Mouse (Mus musculus): ENCODE results near the gene Tk1.
"Not testable (repeated sequence)": the region's sequence is repeated elsewhere in the genome, so short reads cannot be mapped to it uniquely, and the experiment has no call there.

Gene Tk1

GRCm38 (mm10) chr11:117788481-117788880 is 37.4 kb downstream of the Tk1 start:
- DNase-seq, result not testable (repeated sequence)

DNA sequence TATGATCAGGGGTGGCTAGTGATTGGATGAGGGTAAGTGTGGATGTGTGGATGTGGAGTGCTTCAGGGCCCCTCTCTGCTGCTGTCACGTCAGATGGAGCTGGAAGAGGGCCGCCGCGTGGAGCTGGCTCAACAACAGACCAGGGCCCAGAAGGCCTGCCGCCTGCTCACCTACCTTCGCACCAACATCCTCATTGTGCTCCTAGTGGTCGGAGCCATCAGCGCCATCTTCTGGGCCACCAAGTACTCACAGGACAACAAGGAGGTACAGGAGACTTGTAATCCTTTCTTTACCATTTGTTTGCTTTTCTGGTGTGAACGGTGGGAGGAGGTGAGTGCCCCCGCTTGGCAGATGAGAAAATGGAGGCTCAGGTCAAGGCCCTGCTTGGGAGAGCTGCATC is 39.6 kb downstream of the Tk1 start:
- peak; percentile 79 for DNase-seq

DNA sequence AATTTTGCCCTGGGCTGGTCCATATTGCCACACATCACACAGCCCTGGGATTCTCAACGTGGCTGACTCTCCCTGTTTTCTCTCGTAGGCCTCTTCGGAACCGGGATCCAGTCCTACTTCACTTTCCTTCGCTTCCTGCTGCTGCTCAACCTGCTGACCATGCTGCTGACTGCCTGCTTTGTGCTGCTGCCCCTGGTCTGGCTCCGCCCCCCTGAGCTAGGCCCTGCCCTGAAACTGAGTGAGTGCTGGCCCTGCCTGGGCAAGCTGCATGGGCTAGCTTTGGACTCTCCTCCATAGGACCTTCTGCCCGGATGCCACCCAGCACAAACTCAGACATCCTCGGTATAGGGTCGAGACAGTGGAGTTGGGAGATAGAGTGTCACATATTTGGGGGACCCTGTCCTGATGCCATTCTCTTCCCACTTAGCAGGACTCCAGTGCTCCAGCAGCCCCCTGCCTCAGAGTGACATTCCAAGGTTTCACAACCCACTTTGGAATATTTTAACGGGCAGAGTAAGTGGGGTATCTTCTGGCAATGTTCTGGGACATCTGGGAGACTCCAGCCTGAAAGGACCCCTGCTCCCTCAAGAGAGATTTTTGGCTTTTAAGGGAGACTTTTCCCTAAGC is 42.1 kb downstream of the Tk1 start:
- DNase-seq, result peak in 1 of 2 experiments; percentile 24

GRCm38 (mm10) chr11:117783089-117783488 is 42.8 kb downstream of the Tk1 start:
- DNase-seq, result peak; percentile 90 to 92

DNA sequence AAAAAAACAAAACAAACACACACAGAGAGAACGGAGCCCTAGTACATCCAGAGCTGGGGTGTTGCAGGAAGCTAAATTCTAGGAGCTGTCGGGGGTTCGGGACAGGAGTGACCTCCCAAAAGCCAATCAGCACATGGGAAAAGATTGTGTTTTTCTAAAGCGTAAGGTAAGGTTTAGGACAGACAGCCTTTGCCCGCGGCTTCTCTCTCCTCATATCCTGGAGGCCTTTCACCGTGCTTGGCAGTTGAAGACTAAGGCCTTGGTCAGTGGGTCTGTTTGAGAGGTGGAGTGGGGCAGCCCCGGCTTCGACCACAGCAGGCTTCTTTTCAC is 43.2 kb downstream of the Tk1 start:
- DNase-seq, result no peak

DNA sequence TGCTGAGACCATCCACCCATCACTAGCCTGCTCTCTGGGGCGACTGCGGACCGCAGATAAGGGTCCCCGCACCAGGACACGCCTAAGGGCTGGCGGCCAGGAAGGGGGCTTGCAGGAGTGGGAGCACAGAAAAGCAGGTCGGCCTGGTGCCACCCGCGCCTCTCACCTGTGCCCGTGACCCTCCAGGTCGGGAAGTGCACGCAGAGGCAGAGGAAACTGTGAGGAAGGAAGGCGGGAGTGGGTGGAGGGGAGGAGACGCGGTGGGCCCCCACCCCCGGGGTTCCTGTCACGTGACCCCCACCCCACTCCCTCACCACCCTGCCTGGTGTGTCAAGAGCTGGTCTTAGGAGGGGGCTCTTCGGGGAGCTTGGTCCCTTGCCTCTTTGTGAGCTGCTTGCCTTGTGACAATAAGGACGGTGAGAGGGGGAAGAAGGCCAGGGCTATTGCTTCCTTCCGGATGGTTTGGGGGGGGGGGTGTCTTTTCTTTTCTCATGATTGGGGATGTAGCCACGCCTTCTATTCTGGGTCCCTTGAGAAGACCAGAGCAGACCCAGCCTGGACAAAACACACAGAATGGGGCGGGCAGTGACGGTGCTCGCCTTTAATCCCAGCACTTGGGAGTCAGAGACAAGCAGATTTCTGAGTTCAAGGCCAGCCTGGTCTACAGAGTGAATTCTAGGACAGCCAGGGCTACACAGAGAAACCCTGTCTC is 43.7 kb downstream of the Tk1 start, which contains the start of the genes Tmc8 and Tmc6:
Gene Tmc8, plus strand, starts transcription at position 84 of the 712 bp plus-strand sequence.
Gene Tmc6, minus strand, starts transcription at position 206 of the 712 bp plus-strand sequence.
- DNase-seq, result peak; percentile 86 to 87

- DNase-seq, result peak in 1 of 2 experiments; percentile 71
These were observed 44.6 kb downstream of the Tk1 start for GRCm38 (mm10) chr11:117781199-117781821.

DNA sequence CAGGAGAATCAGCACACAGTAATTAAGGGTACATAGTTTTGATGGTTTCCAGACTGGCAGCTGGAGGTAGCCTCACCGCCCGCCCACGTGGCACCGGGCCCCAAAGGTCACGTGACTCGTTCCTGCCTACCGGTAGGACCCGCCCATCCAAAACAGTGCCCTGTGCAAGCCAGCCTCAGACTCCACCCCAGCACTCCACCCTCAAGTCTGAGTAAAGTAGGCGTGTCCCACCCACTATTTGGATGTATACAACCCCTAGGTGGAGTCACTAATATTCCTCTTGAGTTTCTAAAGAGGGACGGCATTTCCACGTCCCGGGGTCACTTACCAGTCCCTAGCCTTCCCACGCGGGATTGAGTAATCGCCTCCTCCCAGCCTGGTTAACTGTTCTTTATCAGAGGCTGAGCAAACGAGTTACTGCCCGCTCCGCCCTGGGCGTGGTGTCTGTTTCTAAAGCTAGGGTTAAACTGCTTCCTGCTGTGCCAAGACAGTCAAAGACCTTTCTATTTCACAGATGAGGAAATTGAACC is 45.2 kb downstream of the Tk1 start:
- peak; percentile 90 to 94 for DNase-seq

DNA sequence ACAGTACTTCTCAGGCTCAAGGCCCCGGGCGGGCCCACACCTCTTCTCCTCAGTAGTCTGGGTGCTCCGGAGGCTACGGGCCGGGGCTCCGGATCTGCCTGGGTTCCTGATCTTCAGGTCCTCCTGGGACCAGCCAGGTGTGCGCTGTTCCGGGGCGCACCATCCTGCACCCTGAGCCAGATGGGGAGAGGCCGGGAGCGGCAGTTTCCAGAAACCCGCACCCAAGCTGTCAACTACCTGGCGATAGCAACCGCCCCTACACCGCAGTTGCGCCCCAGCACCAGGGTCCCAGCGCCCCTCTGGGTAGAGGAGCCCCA is 45.7 kb downstream of the Tk1 start:
- no peak for DNase-seq

DNA sequence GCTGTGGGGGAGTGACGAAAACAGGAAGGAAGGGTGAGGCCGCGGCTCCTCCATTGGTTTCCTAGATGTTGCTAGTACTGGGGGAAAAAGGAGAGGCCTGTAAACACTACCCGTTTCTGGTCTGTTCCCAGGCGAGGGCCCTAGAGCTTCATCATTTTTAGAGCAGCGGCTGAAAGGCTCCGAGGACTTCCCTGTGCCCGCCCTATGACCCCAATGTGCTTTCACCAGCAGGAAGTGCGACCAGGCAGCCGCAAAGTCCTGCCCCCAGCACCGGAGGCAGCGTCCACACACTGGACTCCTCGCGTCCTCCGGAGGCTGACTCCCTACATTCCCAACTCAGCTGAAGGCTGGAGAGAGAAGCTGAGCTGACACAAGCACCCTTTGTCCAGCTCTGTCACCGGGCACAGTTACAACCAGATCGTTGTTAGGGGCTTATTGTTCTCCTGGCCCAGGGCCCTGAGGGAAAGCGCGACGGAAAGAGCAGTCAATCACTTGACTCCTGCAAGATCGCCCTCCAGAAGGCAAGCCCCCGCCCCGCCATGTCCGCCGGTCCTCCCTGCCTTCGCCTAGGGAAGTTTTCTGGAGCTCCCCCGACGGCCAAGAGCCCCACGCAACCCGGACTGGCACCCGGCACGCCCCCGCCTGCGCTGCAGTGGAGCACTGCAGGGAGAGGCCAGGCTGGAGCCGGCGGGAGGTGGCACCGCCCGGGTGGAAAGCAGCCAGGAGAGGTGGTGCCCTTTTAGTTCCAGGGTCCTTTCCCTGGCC is 46.3 kb downstream of the Tk1 start:
- DNase-seq, result peak; percentile 52 to 58

- DNase-seq, result no peak
These were observed 47.0 kb downstream of the Tk1 start for GRCm38 (mm10) chr11:117778851-117779433.

GRCm38 (mm10) chr11:117778031-117778430 is 47.9 kb downstream of the Tk1 start:
- DNase-seq, result no peak

GRCm38 (mm10) chr11:117777111-117777510 is 48.8 kb downstream of the Tk1 start:
- peak; percentile 15 to 22 for DNase-seq

DNA sequence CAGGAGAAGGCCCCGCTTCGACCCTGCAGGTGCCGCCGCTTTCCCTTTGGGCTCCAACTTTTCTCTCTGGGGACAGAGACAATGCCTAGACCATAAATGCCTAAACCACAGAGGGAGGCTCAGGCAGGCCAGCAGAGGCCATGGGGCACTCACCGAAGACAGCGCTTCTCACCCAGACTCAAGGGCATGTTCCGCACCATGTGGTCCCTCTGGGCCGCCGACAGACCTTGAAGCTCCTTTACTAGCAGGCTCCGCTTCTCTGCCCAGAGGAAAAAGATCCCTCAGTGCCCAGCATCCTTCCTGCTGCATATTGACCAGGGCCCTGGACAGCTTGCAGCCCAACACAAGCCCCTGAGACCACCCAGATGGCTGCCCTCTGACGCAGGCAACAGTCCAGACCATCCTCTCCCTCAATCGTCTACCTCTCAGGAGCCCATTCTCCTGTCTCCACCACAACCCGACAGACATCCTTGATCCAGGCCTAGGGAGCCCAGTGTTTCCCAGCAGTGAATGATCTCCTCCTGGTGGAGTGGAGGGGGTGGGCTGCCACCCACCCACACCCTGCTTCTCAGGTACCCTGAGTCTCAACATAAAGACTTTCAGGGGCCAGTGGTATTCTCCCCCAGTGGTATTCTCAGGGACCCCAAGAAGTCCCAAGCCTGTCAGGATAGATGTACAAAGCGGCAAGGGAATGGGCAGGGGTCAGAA is 49.7 kb downstream of the Tk1 start:
- DNase-seq, result no peak

DNA sequence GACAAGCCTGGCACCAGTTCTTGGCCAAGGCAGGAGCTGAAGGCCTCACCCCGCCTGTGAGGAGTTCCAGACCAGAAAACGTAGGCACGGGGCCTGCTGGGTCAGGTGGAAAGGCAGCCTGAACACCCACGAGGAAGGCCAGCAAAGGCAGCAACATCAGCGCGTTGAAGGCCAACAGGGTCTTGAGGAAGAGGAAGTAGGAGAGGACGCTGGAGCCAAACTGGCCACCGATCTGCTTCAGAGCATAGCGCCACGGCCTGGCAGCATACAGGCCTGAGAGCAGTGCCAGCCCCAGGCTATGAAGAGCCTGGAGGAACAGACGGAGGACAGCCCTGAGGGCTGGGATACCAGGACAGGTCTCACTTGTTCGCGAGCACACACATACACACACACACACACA is 50.4 kb downstream of the Tk1 start:
- no peak for DNase-seq

GRCm38 (mm10) chr11:117774925-117775324 is 51.0 kb downstream of the Tk1 start:
- DNase-seq, result no peak

- no peak for DNase-seq
These were observed 53.5 kb downstream of the Tk1 start for GRCm38 (mm10) chr11:117772352-117772751.

DNA sequence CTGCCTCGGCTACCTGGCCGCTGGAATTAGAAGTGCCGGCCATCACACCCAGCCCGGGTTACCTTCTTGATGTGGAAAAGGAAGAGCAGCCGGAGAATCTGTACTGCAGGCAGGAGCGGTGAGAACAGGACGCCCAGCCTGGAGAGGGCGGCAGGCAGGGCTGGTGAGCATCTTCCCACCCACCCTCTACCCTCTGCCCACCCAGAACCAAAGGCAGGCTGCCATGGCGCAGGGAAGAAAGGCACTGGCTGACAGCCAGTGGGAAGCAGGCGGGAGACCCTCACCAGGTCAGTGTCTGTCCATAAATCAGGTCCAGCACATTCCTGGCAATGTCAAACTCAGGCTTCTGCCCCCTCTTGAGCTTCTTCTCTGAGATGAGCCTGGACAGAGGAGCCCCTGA is 55.5 kb downstream of the Tk1 start:
- DNase-seq, result no peak

DNA sequence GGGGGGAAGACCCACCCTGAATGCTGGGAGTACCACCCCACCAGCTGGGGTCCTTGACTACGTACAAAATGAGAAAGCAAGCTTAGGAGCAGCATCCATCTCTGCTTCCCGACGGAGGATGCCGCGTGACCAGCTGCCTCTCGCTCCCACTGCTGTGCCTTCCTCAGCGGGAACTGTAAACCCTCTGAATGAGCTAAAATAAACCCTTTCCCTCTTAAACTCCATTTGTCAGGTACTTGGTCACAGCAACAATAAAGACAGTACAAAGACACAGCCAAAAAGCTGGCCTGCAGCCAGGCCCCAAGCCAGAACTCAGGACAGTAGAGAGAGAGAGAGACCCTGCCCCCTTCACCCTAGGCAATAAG is 56.2 kb downstream of the Tk1 start:
- DNase-seq, result no peak

DNA sequence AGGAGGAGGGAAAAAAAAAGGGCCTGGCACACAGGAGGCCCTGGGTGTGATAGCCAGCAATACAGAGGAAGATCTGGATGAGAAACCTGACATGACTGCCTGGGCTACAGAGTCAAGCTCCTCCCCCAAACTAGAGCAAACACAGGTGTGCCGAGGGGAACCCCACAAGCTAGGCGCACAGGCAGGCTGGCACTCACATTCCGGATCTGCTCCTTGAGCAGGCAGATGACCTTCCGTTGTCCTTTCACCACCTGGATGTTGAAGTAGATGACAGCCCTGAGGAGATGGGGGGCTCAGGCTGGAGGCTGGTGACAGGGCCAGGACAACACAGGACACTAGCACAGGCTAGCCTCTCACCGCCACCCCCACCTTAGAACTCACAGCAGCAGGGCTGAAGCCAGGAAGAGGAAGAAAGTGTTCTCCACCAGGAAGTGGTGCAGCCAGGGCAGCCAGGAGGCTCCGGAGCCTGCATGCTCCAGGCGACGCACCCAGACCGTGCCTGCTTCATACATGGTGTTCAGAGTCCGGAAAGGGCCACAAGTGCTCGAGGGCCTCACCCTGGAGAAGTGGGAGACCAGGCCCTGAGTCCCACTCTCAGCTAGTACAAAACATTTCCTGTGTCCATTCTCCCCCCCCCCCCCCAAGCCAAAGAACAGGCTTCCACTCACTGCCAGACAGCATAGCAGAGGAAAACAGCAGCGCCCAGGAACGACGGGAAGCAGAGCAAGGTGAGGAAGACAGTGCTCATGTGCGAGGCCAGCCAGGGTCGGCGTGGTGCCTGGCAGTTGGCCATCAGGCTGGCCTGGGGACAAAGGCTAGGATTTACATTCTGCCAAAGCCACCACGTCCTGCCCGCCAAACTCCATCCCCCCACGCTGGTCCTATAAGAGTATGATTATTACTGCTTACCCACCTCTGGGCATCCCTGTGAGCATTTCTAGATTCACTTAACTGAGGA is 56.9 kb downstream of the Tk1 start:
- DNase-seq, result no peak

DNA sequence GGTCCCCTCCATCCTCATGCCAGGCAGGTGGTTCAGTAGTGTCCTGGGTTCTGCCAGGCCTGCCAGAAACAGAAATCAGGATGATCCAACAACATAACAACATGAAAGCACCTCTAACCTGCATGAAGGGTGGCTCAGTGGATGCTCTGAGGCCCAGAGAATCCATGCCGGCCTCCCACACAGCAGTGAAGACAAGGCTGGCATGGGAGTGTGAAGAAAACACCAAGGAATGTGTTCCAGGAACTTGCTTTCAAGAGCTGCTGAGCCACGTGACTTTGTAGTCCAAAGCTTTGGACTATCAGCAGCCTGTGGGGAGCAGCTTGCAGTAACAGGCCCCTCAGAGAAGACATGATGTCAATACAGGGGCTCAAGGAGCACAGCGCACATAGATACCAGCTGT is 59.6 kb downstream of the Tk1 start:
- DNase-seq, result no peak

All from B cell, adult 2 months (primary cell).